Mouse (Mus musculus): ENCODE results near the gene Sertad3. TPM values are rescaled to one million over a fixed set of nuclear protein-coding genes. Genes with fewer than 3 reads are reported as not detected.

Gene Sertad3
- polyA plus RNA-seq, 1 experiment from 2014 or later: 32.0 TPM

- Histone ChIP-seq H3K9ac (no peak overlapping the region), H3K36me3 (no peaks in the 10 kb centered on the region), H3K9me3 (replicated peaks) (no peaks in the 10 kb centered on the region), H3K27ac (peak overlapping the region; percentile 28; the same call in 1 of the 2 replicates), H3K4me1 (peaks cover 15% of the 10 kb centered on the region), H3K4me2 (no peak overlapping the region), H3K27me3 (no peaks in the 10 kb centered on the region), H3K4me3 (replicated peaks) (no peak overlapping the region)
- WGBS: 66% methylated on average over 4 of the region's 4 CpGs
- no peak for ATAC-seq (replicated peaks; ENCODE audit: low FRiP score)
These were observed 28.1 kb downstream of the Sertad3 start for GRCm38 (mm10) chr7:27501620-27502019.

GRCm38 (mm10) chr7:27506765-27507370 lies 33.3 kb downstream of the Sertad3 start:
- H3K4me1 ChIP-seq: peaks cover 27% of the 10 kb centered on the region
- 33% methylated on average over 9 of the region's 9 CpGs for WGBS
- H3K9me3 ChIP-seq (replicated peaks): no peaks in the 10 kb centered on the region
- H3K4me3 ChIP-seq (replicated peaks): peak overlapping the region; percentile 66
- H3K9ac ChIP-seq: peak overlapping the region; percentile 72; the same call in 1 of the 2 replicates
- H3K27ac ChIP-seq: peak overlapping the region; percentile 100
- peak overlapping the region; percentile 77 for H3K4me2 ChIP-seq
- no peaks in the 10 kb centered on the region for H3K36me3 ChIP-seq
- H3K27me3 ChIP-seq: no peaks in the 10 kb centered on the region
- no peak for ATAC-seq (replicated peaks; ENCODE audit: low FRiP score)

- peak; percentile 94 for ATAC-seq (replicated peaks; ENCODE audit: low FRiP score)
- Histone ChIP-seq H3K36me3 (no peaks in the 10 kb centered on the region), H3K4me2 (peak overlapping the region; percentile 77), H3K27ac (peak overlapping the region; percentile 100), H3K9ac (peak overlapping the region; percentile 72), H3K9me3 (replicated peaks) (no peaks in the 10 kb centered on the region), H3K27me3 (no peaks in the 10 kb centered on the region), H3K4me3 (replicated peaks) (peak overlapping the region; percentile 66), H3K4me1 (peaks cover 25% of the 10 kb centered on the region)
- WGBS: under 1% methylated on average over 54 of the region's 54 CpGs
These were observed 34.4 kb downstream of the Sertad3 start for GRCm38 (mm10) chr7:27507711-27508647.

GRCm38 (mm10) chr7:27508648-27509005 lies 35.1 kb downstream of the Sertad3 start:
- H3K4me1 ChIP-seq: peaks cover 24% of the 10 kb centered on the region
- peak; percentile 74 for ATAC-seq (replicated peaks; ENCODE audit: low FRiP score)
- WGBS: 25% methylated on average over 6 of the region's 6 CpGs

GRCm38 (mm10) chr7:27510809-27511208 lies 37.2 kb downstream of the Sertad3 start:
- H3K4me3 ChIP-seq (replicated peaks): no peak overlapping the region
- 85% methylated on average over 2 of the region's 2 CpGs for WGBS
- no peak for ATAC-seq (replicated peaks; ENCODE audit: low FRiP score)

More at GRCm38 (mm10) chr7:27508648-27509005, 35.1 kb downstream of the Sertad3 start:
- no peaks in the 10 kb centered on the region for H3K27me3 ChIP-seq
- H3K9ac ChIP-seq: 0 out of 2 replicates have a peak overlapping the region, but pooled peaks have one; percentile 17
- no peaks in the 10 kb centered on the region for H3K9me3 ChIP-seq (replicated peaks)
- peak overlapping the region; percentile 77 for H3K4me2 ChIP-seq
- peak overlapping the region; percentile 100 for H3K27ac ChIP-seq
- peak overlapping the region; percentile 66 for H3K4me3 ChIP-seq (replicated peaks)
- H3K36me3 ChIP-seq: no peaks in the 10 kb centered on the region

GRCm38 (mm10) chr7:27514961-27515360 lies 41.4 kb downstream of the Sertad3 start:
- 0 out of 2 replicates have a peak, but pooled peaks cover 12% of the 10 kb centered on the region for H3K36me3 ChIP-seq
- no peaks in the 10 kb centered on the region for H3K27me3 ChIP-seq
- ATAC-seq (replicated peaks; ENCODE audit: low FRiP score): no peak
- H3K4me3 ChIP-seq (replicated peaks): no peak overlapping the region
- H3K4me1 ChIP-seq: peaks cover 6% of the 10 kb centered on the region
- H3K9me3 ChIP-seq (replicated peaks): no peaks in the 10 kb centered on the region
- H3K4me2 ChIP-seq: no peak overlapping the region
- H3K9ac ChIP-seq: no peak overlapping the region
- no peak overlapping the region for H3K27ac ChIP-seq
- 67% methylated on average over 9 of the region's 9 CpGs for WGBS

More at GRCm38 (mm10) chr7:27510809-27511208, 37.2 kb downstream of the Sertad3 start:
- Histone ChIP-seq H3K27ac (no peak overlapping the region), H3K4me2 (no peak overlapping the region), H3K4me1 (peaks cover 30% of the 10 kb centered on the region), H3K27me3 (no peaks in the 10 kb centered on the region), H3K9ac (no peak overlapping the region), H3K36me3 (no peaks in the 10 kb centered on the region), H3K9me3 (replicated peaks) (no peaks in the 10 kb centered on the region)

GRCm38 (mm10) chr7:27518314-27518713 lies 44.7 kb downstream of the Sertad3 start:
- Histone ChIP-seq H3K4me1 (peaks cover 6% of the 10 kb centered on the region), H3K9ac (no peak overlapping the region), H3K9me3 (replicated peaks) (no peaks in the 10 kb centered on the region), H3K27ac (no peak overlapping the region), H3K4me2 (no peak overlapping the region), H3K36me3 (0 out of 2 replicates have a peak, but pooled peaks cover 12% of the 10 kb centered on the region), H3K4me3 (replicated peaks) (no peak overlapping the region), H3K27me3 (no peaks in the 10 kb centered on the region)
- ATAC-seq (replicated peaks; ENCODE audit: low FRiP score): no peak
- WGBS: 87% methylated on average over 9 of the region's 9 CpGs

- Histone ChIP-seq H3K9ac (no peak overlapping the region), H3K4me3 (replicated peaks) (no peak overlapping the region), H3K27me3 (no peaks in the 10 kb centered on the region), H3K36me3 (0 out of 2 replicates have a peak, but pooled peaks cover 12% of the 10 kb centered on the region), H3K4me2 (no peak overlapping the region), H3K4me1 (peaks cover 1% of the 10 kb centered on the region), H3K27ac (no peak overlapping the region), H3K9me3 (replicated peaks) (no peaks in the 10 kb centered on the region)
- ATAC-seq (replicated peaks; ENCODE audit: low FRiP score): no peak
These were observed 46.5 kb downstream of the Sertad3 start for GRCm38 (mm10) chr7:27520104-27520503.

GRCm38 (mm10) chr7:27520599-27520998 lies 47.0 kb downstream of the Sertad3 start:
- Histone ChIP-seq H3K27ac (no peak overlapping the region), H3K4me1 (no peaks in the 10 kb centered on the region), H3K27me3 (no peaks in the 10 kb centered on the region), H3K9ac (no peak overlapping the region), H3K9me3 (replicated peaks) (no peaks in the 10 kb centered on the region), H3K4me3 (replicated peaks) (no peak overlapping the region), H3K36me3 (0 out of 2 replicates have a peak, but pooled peaks cover 12% of the 10 kb centered on the region), H3K4me2 (no peak overlapping the region)
- ATAC-seq (replicated peaks; ENCODE audit: low FRiP score): no peak
- 74% methylated on average over 1 of the region's 1 CpGs for WGBS

GRCm38 (mm10) chr7:27522967-27523366 lies 49.4 kb downstream of the Sertad3 start, which contains the start of gene Hipk4:
Hipk4 (plus strand) TSS chr7:27523267.
- no peak within 1 kb of the TSS for H3K27ac ChIP-seq
- no peak for ATAC-seq (replicated peaks; ENCODE audit: low FRiP score)

GRCm38 (mm10) chr7:27523805-27524204 lies 50.2 kb downstream of the Sertad3 start:
- H3K4me1 ChIP-seq: no peaks in the 10 kb centered on the region
- H3K4me2 ChIP-seq: no peak overlapping the region
- no peak overlapping the region for H3K27ac ChIP-seq
- no peak overlapping the region for H3K4me3 ChIP-seq (replicated peaks)
- no peak overlapping the region for H3K9ac ChIP-seq
- no peaks in the 10 kb centered on the region for H3K9me3 ChIP-seq (replicated peaks)
- H3K36me3 ChIP-seq: 0 out of 2 replicates have a peak, but pooled peaks cover 3% of the 10 kb centered on the region
- H3K27me3 ChIP-seq: no peaks in the 10 kb centered on the region
- no peak for ATAC-seq (replicated peaks; ENCODE audit: low FRiP score)
- 93% methylated on average over 13 of the region's 13 CpGs for WGBS

More at GRCm38 (mm10) chr7:27522967-27523366, 49.4 kb downstream of the Sertad3 start, which contains the start of gene Hipk4:
- Histone ChIP-seq H3K36me3 (0 out of 2 replicates have a peak, but pooled peaks cover 3% of the 10 kb centered on the region), H3K27me3 (no peaks in the 10 kb centered on the region), H3K9me3 (replicated peaks) (no peaks in the 10 kb centered on the region), H3K9ac (no peak within 1 kb of the TSS), H3K4me1 (no peaks in the 10 kb centered on the region), H3K4me3 (replicated peaks) (no peak within 1 kb of the TSS), H3K4me2 (no peak within 1 kb of the TSS)
- WGBS: 56% methylated on average over 5 of the region's 5 CpGs

Data from kidney, embryonic 15.5 days (tissue).